Comparison of ENCODE assay signal across 10 mouse cellular contexts in the genomic region with DNA sequence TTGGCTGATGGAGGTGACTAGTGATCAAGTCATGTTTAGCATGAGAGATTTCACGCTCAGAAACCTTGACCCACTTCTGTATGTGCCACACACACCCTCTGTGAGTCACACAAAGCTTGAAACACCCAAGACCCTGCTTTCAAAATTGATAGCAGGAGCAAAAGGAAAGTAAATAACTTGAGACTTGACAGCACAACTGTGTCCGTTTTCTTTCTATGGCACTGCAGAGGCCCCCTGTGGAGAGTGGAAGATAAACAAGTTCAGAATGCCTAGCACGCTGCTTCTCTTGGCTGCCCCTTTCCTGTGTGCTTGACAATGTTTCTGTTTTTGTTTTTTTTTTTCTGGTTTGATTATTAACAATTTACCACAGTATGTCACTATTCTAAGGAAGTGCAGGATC. TPM values are rescaled to one million over a fixed set of nuclear protein-coding genes. Genes with fewer than 3 reads are reported as not detected.
A peak's percentile ranks its signal among the peaks of the same experiment; 100 is the strongest.
DNase-seq lines count a peak whose midpoint lies in the region; ATAC-seq and TF ChIP-seq lines count a peak whose summit lies in the region.
"Had no signal": no experiment of that assay in that cellular context is flagged by ENCODE, and none has a peak within 500 bp of the region (broad histone marks: within the 10 kb centered on the region; RNA-seq: fewer than 3 reads in every experiment).

No protein-coding gene starts in this region.

- H3K27me3 ChIP-seq in kidney, embryonic 16.5 days (ENCODE audit: insufficient read depth, low read length), result no peaks in the 10 kb centered on the region
- H3K27me3 ChIP-seq in MEL (ENCODE audit: control insufficient read depth in 1 of 2, insufficient read depth in 2 of 2, low read length in 2 of 2), result no peaks in the 10 kb centered on the region
- no peaks in the 10 kb centered on the region for H3K27me3 ChIP-seq in embryonic facial prominence, embryonic 10.5 days (replicated peaks; ENCODE audit: low read depth, poor library complexity, severe bottlenecking)
- H3K27me3 ChIP-seq: lung, embryonic 15.5 days had no signal

- H3K4me1 ChIP-seq in kidney, embryonic 16.5 days (ENCODE audit: insufficient read depth, low read length), result peaks cover 16% of the 10 kb centered on the region; the same call in 1 of the 2 replicates
- peaks cover 62 to 74% of the 10 kb centered on the region in 2 experiments for H3K4me1 ChIP-seq in MEL (ENCODE audit: control insufficient read depth in 1 of 2, insufficient read depth in 2 of 2, low read length in 2 of 2)
- peaks cover 8% of the 10 kb centered on the region for H3K4me1 ChIP-seq in embryonic facial prominence, embryonic 10.5 days

- no peak for DNase-seq in kidney, adult 8-10 months
- peak; percentile 87 for DNase-seq in MEL (ENCODE audit: low read depth, low spot score)
- DNase-seq in kidney, postnatal 10 days, result peak; percentile 45
- DNase-seq in natural killer cell, adult 2 months (ENCODE audit: low spot score in 2 of 2), result peak; percentile 68 to 75
- no peak for DNase-seq in embryonic facial prominence, embryonic 10.5 days (ENCODE audit: low spot score)
- no peak for DNase-seq in ovary, adult 18-20 months (ENCODE audit: low spot score)
- no peak for DNase-seq in heart, postnatal 4 days

- H3K9ac ChIP-seq in kidney, embryonic 16.5 days (replicated peaks; ENCODE audit: low read length), result no peak overlapping the region
- peak overlapping the region; percentile 59 for H3K9ac ChIP-seq in MEL (ENCODE audit: control insufficient read depth, low read depth, low read length, poor library complexity, severe bottlenecking)
- H3K9ac ChIP-seq: lung, embryonic 15.5 days had no signal

- no peaks in the 10 kb centered on the region for H3K36me3 ChIP-seq in kidney, embryonic 16.5 days (ENCODE audit: insufficient read depth, low read length)
- H3K36me3 ChIP-seq in MEL (ENCODE audit: control insufficient read depth in 1 of 2, insufficient read depth in 2 of 2, low read length in 2 of 2), result peaks cover 0 to 74% of the 10 kb centered on the region in 2 experiments; a peak in 3 of 4 replicates
- H3K36me3 ChIP-seq in embryonic facial prominence, embryonic 10.5 days (replicated peaks), result no peaks in the 10 kb centered on the region
- H3K36me3 ChIP-seq: lung, embryonic 15.5 days had no signal

- H3K4me2 ChIP-seq in kidney, embryonic 16.5 days (replicated peaks; ENCODE audit: low read depth, low read length), result no peak overlapping the region
- H3K4me2 ChIP-seq: lung, embryonic 15.5 days had no signal

- WGBS in kidney, embryonic 16.5 days, result 39% methylated on average over 3 of the region's 3 CpGs
- WGBS in embryonic facial prominence, embryonic 10.5 days, result 57% methylated on average over 3 of the region's 3 CpGs

- no peak for TF ChIP-seq POLR2A in MEL (IDR thresholded peaks at IDR 0.05; ENCODE audit: control insufficient read depth in 1 of 2, insufficient read depth in 1 of 2, low read depth in 1 of 2, low read length in 2 of 2, poor library complexity in 1 of 2)

- H3K4me3 ChIP-seq in kidney, embryonic 16.5 days (ENCODE audit: low read length), result no peak overlapping the region
- H3K4me3 ChIP-seq in MEL (ENCODE audit: control insufficient read depth in 1 of 2, insufficient read depth in 1 of 2, low read depth in 2 of 2, low read length in 2 of 2), result peak overlapping the region; percentile 3 to 12; a peak in 2 of 4 replicates
- no peak overlapping the region for H3K4me3 ChIP-seq in embryonic facial prominence, embryonic 10.5 days
- H3K4me3 ChIP-seq: lung, embryonic 15.5 days had no signal

- peak; percentile 27 for TF ChIP-seq RAD21 in MEL (IDR thresholded peaks at IDR 0.05; ENCODE audit: low read depth, low read length)

- H3K79me2 ChIP-seq in MEL (ENCODE audit: control insufficient read depth, insufficient read depth, low read length, poor library complexity), result peaks cover 9% of the 10 kb centered on the region

- TF ChIP-seq EP300 in MEL (IDR thresholded peaks at IDR 0.05; ENCODE audit: low read depth in 1 of 2, low read length in 2 of 2), result peak in 1 of 2 experiments; percentile 69; a peak in 3 of 4 replicates

- ATAC-seq in kidney, embryonic 16.5 days (ENCODE audit: low FRiP score, low TSS enrichment), result no peak

- H3K9me3 ChIP-seq in kidney, embryonic 16.5 days (ENCODE audit: low read length), result no peaks in the 10 kb centered on the region
- H3K9me3 ChIP-seq in MEL (replicated peaks; ENCODE audit: insufficient read depth, low read length), result no peaks in the 10 kb centered on the region
- no peaks in the 10 kb centered on the region for H3K9me3 ChIP-seq in embryonic facial prominence, embryonic 10.5 days
- H3K9me3 ChIP-seq: lung, embryonic 15.5 days had no signal

- peak in 2 of 3 experiments; percentile 2 to 32; a peak in 2 of 6 replicates for TF ChIP-seq CTCF in MEL (IDR thresholded peaks at IDR 0.05 in 2 of 3, conservative IDR thresholded peaks at IDR 0.05 in 1 of 3; ENCODE audit: control insufficient read depth in 1 of 3, insufficient read depth in 1 of 3, low read depth in 2 of 3, low read length in 3 of 3, poor library complexity in 1 of 3, severe bottlenecking in 1 of 3)

- H3K27ac ChIP-seq in kidney, embryonic 16.5 days (ENCODE audit: low read length), result 0 out of 2 replicates have a peak overlapping the region, but pooled peaks have one; percentile 32
- H3K27ac ChIP-seq in MEL (ENCODE audit: control insufficient read depth, low read depth, low read length), result peak overlapping the region; percentile 98
- H3K27ac ChIP-seq in embryonic facial prominence, embryonic 10.5 days (replicated peaks), result no peak overlapping the region
- H3K27ac ChIP-seq: lung, embryonic 15.5 days had no signal

TF ChIP-seq in MEL, 35 proteins besides CTCF, POLR2A, EP300 and RAD21 (continues in another document):
- peak; percentile 75 for TF ChIP-seq MAX (IDR thresholded peaks at IDR 0.05; ENCODE audit: low read length)
- TF ChIP-seq KAT2A (conservative IDR thresholded peaks at IDR 0.05; ENCODE audit: low read depth, low read length), result no peak
- peak; percentile 62; the same call in 1 of the 2 replicates for TF ChIP-seq MYB (IDR thresholded peaks at IDR 0.05; ENCODE audit: low read depth, low read length)
- no peak for TF ChIP-seq ZMIZ1 (IDR thresholded peaks at IDR 0.05; ENCODE audit: low read depth, low read length)
- TF ChIP-seq NELFE (IDR thresholded peaks at IDR 0.05; ENCODE audit: low read depth, low read length), result 0 out of 2 replicates have a peak, but pooled peaks have one; percentile 19
- peak; percentile 67 for TF ChIP-seq SIN3A (IDR thresholded peaks at IDR 0.05; ENCODE audit: low read length)
- TF ChIP-seq USF2 (IDR thresholded peaks at IDR 0.05; ENCODE audit: borderline replicate concordance in 1 of 2, insufficient read depth in 1 of 2, low read depth in 1 of 2, low read length in 2 of 2), result no peak
- 0 out of 2 replicates have a peak, but pooled peaks have one; percentile 23 for TF ChIP-seq SMC3 (IDR thresholded peaks at IDR 0.05; ENCODE audit: low read depth, low read length)
- no peak for TF ChIP-seq CHD2 (IDR thresholded peaks at IDR 0.05; ENCODE audit: low read length)
- TF ChIP-seq ZNF384 (IDR thresholded peaks at IDR 0.05; ENCODE audit: low read depth, low read length), result peak; percentile 50; the same call in 1 of the 2 replicates
- TF ChIP-seq ZKSCAN1 (IDR thresholded peaks at IDR 0.05; ENCODE audit: low read depth, low read length), result no peak
- no peak for TF ChIP-seq MAZ (IDR thresholded peaks at IDR 0.05; ENCODE audit: low read depth, low read length)
- TF ChIP-seq TCF12 (IDR thresholded peaks at IDR 0.05; ENCODE audit: low read depth, low read length), result peak; percentile 35; the same call in 1 of the 2 replicates
- TF ChIP-seq ETS1 (IDR thresholded peaks at IDR 0.05; ENCODE audit: low read depth, low read length), result peak; percentile 77

RNA-seq across cellular contexts. Expression of gene Ifi47, which starts 8.5 kb away (rescaled TPM):
- polyA plus RNA-seq in kidney, embryonic 16.5 days (2015; fragmentation: Nextera tagmentation; extraction: Ambion mirVana), result 2.1 and 2.6 TPM in 2 replicates
- total RNA-seq in MEL (2012; rRNA removed), result 35.2 and 48.0 TPM in 2 replicates
- 10 to 100 TPM in 1 of 2 experiments, not detected in 1; 26.4 TPM for polyA plus RNA-seq in MEL (2012; ENCODE audit: insufficient read depth in 1 of 2, insufficient read length in 2 of 2, low read depth in 1 of 2, low replicate concordance in 2 of 2, missing spikeins in 1 of 2)
- 0.18 and 0.19 TPM in 2 replicates for polyA plus RNA-seq in embryonic facial prominence, embryonic 10.5 days (2016; fragmentation: Nextera tagmentation; extraction: Ambion mirVana)
- total RNA-seq in heart, postnatal 4 days (2021), result 1 to 10 TPM; 1.4 to 1.6 TPM

RNA-seq across cellular contexts. Expression of gene Tgtp2, which starts 20.9 kb away (rescaled TPM):
- 0.24 and 0.42 TPM in 2 replicates for polyA plus RNA-seq in kidney, embryonic 16.5 days (2015; fragmentation: Nextera tagmentation; extraction: Ambion mirVana)
- 0.75 and 0.77 TPM in 2 replicates for total RNA-seq in MEL (2012; rRNA removed)
- polyA plus RNA-seq in MEL (2012; ENCODE audit: insufficient read depth in 1 of 2, insufficient read length in 2 of 2, low read depth in 1 of 2, low replicate concordance in 2 of 2, missing spikeins in 1 of 2), result under 1 TPM in 1 of 2 experiments, not detected in 1; 0.54 TPM
- polyA plus RNA-seq in embryonic facial prominence, embryonic 10.5 days (2016; fragmentation: Nextera tagmentation; extraction: Ambion mirVana), result not detected in 2 replicates
- total RNA-seq in heart, postnatal 4 days (2021), result not detected

RNA-seq across cellular contexts. Expression of gene Olfr1396, which starts 29.8 kb away (rescaled TPM):
- polyA plus RNA-seq in kidney, embryonic 16.5 days (2015; fragmentation: Nextera tagmentation; extraction: Ambion mirVana), result 0.12 TPM in 1 of 2 replicates, not detected in the other
- not detected in 2 replicates for total RNA-seq in MEL (2012; rRNA removed)
- polyA plus RNA-seq in MEL (2012; ENCODE audit: insufficient read depth in 1 of 2, insufficient read length in 2 of 2, low read depth in 1 of 2, low replicate concordance in 2 of 2, missing spikeins in 1 of 2), result under 1 TPM in 1 of 2 experiments, not detected in 1; 0.06 TPM
- not detected in 2 replicates for polyA plus RNA-seq in embryonic facial prominence, embryonic 10.5 days (2016; fragmentation: Nextera tagmentation; extraction: Ambion mirVana)
- 1 to 10 TPM in 1 of 2 experiments, under 1 TPM in 1; 0.63 to 1.1 TPM for total RNA-seq in heart, postnatal 4 days (2021)
- polyA plus RNA-seq: lung, embryonic 15.5 days had no signal

RNA-seq across cellular contexts. Expression of gene 9930111J21Rik2, which starts 33.8 kb away (rescaled TPM):
- polyA plus RNA-seq in kidney, embryonic 16.5 days (2015; fragmentation: Nextera tagmentation; extraction: Ambion mirVana), result 0.60 and 0.98 TPM in 2 replicates
- total RNA-seq in MEL (2012; rRNA removed), result 0.08 and 0.16 TPM in 2 replicates
- under 1 TPM in 1 of 2 experiments, not detected in 1; 0.04 TPM for polyA plus RNA-seq in MEL (2012; ENCODE audit: insufficient read depth in 1 of 2, insufficient read length in 2 of 2, low read depth in 1 of 2, low replicate concordance in 2 of 2, missing spikeins in 1 of 2)
- 0.16 and 0.20 TPM in 2 replicates for polyA plus RNA-seq in embryonic facial prominence, embryonic 10.5 days (2016; fragmentation: Nextera tagmentation; extraction: Ambion mirVana)
- total RNA-seq in heart, postnatal 4 days (2021), result 1 to 10 TPM; 3.6 to 3.9 TPM

RNA-seq across cellular contexts. Expression of gene Olfr1395, which starts 57.2 kb away (rescaled TPM):
- not detected in 2 replicates for polyA plus RNA-seq in kidney, embryonic 16.5 days (2015; fragmentation: Nextera tagmentation; extraction: Ambion mirVana)
- not detected in 2 replicates for total RNA-seq in MEL (2012; rRNA removed)
- not detected for polyA plus RNA-seq in MEL (2012; ENCODE audit: insufficient read depth in 1 of 2, insufficient read length in 2 of 2, low read depth in 1 of 2, low replicate concordance in 2 of 2, missing spikeins in 1 of 2)
- not detected in 2 replicates for polyA plus RNA-seq in embryonic facial prominence, embryonic 10.5 days (2016; fragmentation: Nextera tagmentation; extraction: Ambion mirVana)
- total RNA-seq in heart, postnatal 4 days (2021), result not detected
- polyA plus RNA-seq: heart, embryonic 16.5 days; lung, embryonic 15.5 days had no signal

Comparison
In these comparisons a context has a peak if more than half of its experiments do, and no peak if none do; other contexts are left out.
1. DNase-seq: peak in MEL (single experiment), kidney, postnatal 10 days (single experiment) and natural killer cell, adult 2 months (2 of 2); none in kidney, adult 8-10 months (0 of 2), embryonic facial prominence, embryonic 10.5 days (single experiment), ovary, adult 18-20 months (single experiment) and heart, postnatal 4 days (single experiment).
2. H3K4me3 ChIP-seq: peak in MEL (2 of 2); none in kidney, embryonic 16.5 days (single experiment) and embryonic facial prominence, embryonic 10.5 days (single experiment).